Mouse (Mus musculus) embryo, embryonic 11.5 days (tissue): ENCODE measurements around the gene Rpl38.
"Not testable (repeated sequence)": the region's sequence is repeated elsewhere in the genome, so short reads cannot be mapped to it uniquely, and the experiment has no call there.

Experiments used
- DNase-seq: peaks from one replicate; pipeline ENCODE4 v3.0.0-alpha.2; 2012; ENCODE audit warnings: low read depth, low spot score

Rpl38 gene

GRCm38 (mm10) chr11:114656994-114657644 lies 11.2 kb upstream of the Rpl38 start:
- DNase-seq: no peak

DNA sequence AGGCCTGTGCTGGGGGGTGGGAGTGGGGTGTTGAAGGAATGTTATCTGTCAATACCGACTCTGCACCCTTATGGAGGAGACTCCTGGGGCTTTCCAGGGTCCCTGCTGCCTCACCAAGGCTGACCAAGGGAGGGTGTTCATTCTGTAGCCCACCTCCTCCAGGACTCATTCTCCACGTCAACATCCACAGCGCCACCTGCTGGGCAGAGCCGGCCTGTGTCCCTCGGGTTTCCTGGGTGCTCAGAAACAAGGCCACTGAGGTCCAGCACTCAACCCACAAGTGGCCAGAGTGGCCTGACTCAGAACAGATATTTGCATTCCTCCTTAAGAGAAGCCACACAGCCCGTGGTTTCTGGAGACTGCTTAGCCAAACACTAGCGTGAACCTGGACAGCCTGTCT lies 10.6 kb upstream of the Rpl38 start:
- DNase-seq: no peak

GRCm38 (mm10) chr11:114662161-114662560 lies 6.2 kb upstream of the Rpl38 start:
- DNase-seq: no peak

- DNase-seq: no peak
These were observed 5.5 kb upstream of the Rpl38 start for GRCm38 (mm10) chr11:114662746-114663362.

GRCm38 (mm10) chr11:114664164-114664563 lies 4.2 kb upstream of the Rpl38 start:
- DNase-seq: no peak

DNA sequence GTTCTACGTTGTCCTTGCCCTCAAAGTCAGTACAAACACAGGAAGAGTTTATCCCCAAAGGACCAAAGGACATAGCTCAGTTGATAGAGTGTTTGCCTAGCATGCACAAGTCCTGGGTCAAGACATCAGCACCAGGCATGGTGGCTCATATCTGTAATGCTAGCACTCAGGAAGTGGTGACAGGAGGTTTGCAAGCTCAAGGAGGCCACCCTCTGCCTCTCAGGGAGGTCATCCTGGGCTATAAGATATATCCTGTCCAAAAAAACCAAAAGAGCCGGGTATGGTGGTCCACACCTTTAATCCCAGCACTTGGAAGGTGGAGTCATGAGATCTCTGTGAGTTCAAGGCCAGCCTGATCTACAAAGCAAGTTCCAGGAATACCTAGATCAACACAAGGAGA lies 2.9 kb upstream of the Rpl38 start:
- no peak for DNase-seq

GRCm38 (mm10) chr11:114666786-114667185 lies 1.5 kb upstream of the Rpl38 start:
- DNase-seq: no peak

- DNase-seq: no peak
These were observed 940 bp upstream of the Rpl38 start for GRCm38 (mm10) chr11:114667236-114667931.

GRCm38 (mm10) chr11:114667932-114668285 lies 415 bp upstream of the Rpl38 start:
- DNase-seq: not testable (repeated sequence)

GRCm38 (mm10) chr11:114668741-114669623 lies 658 bp downstream of the Rpl38 start:
- DNase-seq: peak; percentile 56

DNA sequence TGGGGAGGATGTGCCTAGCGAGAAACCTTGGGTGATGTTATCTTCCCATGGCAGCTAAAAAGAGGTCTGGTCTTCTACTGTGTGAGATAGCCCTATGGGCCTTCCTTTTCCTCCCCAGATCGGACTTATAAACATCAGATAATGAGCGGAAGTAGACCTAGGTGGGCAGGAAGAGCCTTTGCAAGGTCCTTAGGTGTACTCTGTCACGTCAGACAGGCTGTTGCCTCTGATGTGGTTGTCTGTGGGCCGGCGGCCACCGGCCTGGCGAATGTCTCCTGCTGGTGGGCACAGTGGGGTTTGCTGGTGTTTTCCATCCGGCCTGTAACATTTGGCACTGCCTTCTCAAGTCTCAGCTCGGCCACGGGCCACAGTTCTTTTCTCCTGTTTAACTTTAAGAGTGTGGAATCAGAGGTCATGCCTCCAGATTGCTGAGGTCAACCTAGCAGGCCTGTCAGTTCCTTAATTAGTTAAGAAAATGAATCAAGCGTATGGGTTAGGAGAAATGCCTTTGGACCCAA lies 1.4 kb downstream of the Rpl38 start:
- no peak for DNase-seq

DNA sequence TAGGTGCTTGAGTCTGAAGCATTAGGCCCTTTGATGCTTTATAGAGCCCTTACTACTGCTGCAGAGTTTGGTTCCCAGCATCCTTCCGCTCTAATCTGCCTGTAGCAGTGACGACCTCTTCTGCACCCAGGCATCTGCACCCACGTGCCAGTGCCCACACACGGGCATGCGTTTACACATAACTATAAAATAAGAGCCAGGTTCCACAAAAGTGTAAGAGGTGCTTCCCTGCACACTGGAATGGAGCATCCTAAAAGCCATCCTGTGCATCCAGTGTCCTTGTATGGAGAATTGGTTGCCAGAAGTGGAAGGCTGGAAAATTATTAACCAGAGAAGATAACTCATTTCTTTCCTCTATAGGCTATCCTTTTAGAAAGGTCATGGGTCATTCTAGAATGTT lies 2.8 kb downstream of the Rpl38 start:
- DNase-seq: no peak

DNA sequence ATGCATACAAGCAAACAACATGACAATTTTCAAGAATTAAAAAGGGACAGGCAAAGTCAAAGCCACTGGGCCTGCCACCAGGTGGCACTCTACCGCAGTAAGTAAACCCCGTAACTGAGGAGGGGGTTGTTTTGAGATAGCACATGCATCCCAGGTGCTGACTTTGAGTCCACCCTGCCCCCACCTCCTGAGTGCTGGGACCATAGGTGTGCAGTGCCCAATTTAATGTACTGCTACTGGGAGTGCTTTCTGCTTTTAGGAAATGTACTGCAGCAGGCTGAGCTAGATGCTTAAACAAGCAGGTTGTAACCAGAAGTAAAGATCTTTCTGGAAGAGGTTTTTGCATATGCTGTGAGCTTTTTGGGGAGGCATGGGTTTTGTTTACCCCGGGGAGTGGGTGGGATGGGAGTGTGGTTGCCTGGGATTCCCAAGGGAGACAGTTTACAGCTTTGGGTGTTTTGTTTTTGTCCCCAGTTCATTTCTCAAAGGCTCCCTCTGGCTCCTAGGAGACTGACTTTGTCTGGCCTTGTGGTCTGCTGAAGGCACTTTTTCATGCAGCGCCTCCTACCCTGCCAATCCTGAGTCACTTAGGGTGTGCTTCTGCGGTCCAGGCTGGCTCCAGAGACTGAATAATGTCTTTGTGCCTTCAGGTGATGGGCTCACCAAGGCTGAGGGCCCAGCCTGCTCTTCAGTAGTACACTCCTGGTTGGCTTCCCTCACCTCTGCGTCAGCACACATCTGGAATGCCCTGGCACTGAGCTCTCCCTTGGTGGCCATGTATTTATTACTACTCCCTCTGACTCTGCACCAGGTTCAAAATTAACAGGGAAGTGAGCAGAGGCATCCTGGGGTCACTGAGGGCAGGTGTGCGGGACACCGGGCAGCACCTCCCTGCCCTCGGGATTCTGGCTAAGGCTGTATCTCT lies 4.7 kb downstream of the Rpl38 start:
- DNase-seq: no peak

- no peak for DNase-seq
These were observed 5.4 kb downstream of the Rpl38 start for GRCm38 (mm10) chr11:114673719-114674050.

GRCm38 (mm10) chr11:114674180-114674579 lies 5.9 kb downstream of the Rpl38 start:
- DNase-seq: no peak

DNA sequence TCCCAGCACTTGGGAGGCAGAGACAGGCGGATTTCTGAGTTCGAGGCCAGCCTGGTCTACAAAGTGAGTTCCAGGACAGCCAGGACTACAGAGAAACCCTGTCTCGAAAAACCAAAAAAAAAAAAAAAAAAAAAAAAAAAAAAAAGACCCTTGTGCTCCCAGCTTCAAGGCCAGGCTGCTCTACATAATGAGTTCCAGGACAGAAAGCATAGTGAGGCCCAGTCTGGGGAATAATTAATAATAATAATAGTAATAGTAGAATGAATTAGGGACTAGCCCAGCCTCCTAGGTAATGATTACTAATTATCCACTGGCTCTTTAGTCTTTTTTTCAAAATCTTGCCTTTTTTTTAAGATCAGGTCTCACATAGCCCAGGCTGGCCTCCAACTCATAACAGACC lies 6.5 kb downstream of the Rpl38 start:
- not testable (repeated sequence) for DNase-seq

DNA sequence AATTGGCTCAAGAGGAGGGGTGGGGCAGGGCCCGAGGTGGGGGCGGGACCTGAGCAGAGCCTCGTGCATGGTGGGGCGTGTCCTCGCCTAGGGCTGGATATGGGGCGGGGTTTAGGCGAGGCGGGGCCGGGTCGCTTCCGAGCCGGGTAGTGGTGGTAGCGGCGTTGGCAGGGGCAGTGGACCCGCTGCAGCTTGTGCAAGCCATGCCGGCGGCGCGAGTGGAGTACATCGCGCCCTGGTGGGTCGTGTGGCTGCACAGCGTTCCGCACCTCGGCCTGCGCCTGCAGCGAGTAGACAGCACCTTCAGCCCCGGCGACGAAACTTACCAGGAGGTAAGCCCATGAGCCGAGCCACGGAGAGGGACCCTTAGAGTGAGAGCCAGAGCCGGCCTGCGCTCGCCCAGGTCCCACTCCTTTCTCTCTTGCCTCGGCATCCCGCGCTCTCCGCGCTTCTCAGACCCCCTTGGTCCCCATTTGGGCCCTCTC lies 7.1 kb downstream of the Rpl38 start, which contains the start of gene Ttyh2:
Gene Ttyh2, plus strand, starts transcription at position 91 of the 485 bp plus-strand sequence.
- DNase-seq: peak; percentile 64

GRCm38 (mm10) chr11:114675826-114676401 lies 7.6 kb downstream of the Rpl38 start:
- DNase-seq: no peak

DNA sequence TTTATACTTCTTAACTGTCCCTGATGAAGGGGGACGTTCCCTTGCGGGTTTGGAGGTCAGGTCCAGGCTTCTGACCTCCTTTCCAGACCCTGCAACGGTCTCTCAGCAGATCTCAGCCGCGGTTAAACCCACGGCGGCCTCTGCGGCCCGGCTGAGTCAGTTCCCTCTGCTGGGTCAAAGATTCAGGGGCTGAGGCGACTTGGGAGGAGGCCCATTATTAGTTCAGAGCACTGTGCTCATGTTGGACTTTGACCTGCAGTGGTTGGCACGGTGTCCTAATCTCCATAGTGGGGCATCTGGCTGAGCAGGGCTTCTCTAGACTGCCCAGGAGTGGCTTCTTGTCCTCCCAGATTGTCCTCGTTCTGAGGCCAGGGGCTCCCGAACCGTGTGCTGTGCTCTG lies 8.1 kb downstream of the Rpl38 start:
- DNase-seq: no peak

DNA sequence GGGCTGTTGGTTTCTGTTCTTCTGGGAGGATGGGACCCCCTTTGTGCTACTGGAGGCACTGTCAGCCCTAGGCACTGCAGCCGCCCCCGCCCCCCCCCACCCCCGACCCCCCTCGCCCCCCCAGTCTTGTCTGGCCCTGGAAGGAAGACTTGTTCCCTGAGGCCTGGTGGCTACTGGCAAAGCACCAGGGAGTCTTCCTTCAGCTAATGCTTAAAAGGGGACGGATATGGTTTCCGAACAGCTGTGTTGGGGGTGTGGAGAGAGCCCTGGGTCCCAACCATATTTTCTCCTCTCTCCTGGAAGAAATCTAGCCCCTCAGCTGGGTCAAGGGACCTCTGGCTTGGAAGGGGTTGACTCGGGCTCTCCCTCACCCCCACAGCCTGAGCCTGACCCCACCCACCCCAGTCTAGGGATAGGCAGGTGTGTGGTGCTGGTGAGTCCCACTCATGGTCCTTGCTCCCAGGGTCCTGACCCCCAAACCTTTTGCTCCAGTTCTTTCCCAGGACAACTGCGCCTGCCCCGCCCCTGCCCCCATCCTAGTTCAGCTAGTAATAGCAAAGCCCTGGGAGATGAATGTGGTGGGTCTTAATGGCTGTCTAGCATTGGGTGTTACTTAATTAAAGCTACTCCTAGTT lies 8.7 kb downstream of the Rpl38 start:
- no peak for DNase-seq
